In the genomic region with DNA sequence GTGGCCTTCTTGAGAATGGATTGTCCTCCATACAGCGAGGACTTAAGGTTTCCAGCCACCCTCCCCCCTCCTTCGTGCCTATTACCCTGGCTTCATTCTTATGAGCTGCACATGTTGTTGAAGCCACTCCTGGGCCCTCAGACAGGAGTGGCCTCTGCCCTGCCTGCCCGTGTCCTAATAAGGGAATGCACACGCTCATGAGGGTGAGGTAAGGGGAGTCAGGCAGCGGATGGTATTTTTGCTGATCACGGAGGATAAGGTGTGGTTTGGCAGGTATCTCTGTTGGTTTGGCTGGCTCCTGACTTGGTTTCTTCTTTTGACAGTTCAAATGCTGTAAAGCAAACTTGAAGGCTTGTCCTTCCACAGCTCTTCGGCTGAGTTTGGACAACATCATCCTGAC, we compare ENCODE assay signal across 22 mouse cellular contexts. TPM values are rescaled to one million over a fixed set of nuclear protein-coding genes. Genes with fewer than 3 reads are reported as not detected.
A peak's percentile ranks its signal among the peaks of the same experiment; 100 is the strongest.
DNase-seq lines count a peak whose midpoint lies in the region; ATAC-seq and TF ChIP-seq lines count a peak whose summit lies in the region.
"Had no signal": no experiment of that assay in that cellular context is flagged by ENCODE, and none has a peak within 500 bp of the region (broad histone marks: within the 10 kb centered on the region; RNA-seq: fewer than 3 reads in every experiment).

No protein-coding gene starts in this region.

- 0 out of 2 replicates have a peak, but pooled peaks cover 4% of the 10 kb centered on the region for H3K9me3 ChIP-seq in heart, embryonic 13.5 days
- 0 out of 2 replicates have a peak, but pooled peaks cover 3% of the 10 kb centered on the region for H3K9me3 ChIP-seq in heart, postnatal 0 days (replicated peaks; ENCODE audit: control insufficient read depth, low read length)
- H3K9me3 ChIP-seq in midbrain, embryonic 14.5 days (ENCODE audit: control insufficient read depth, low read length) = no peaks in the 10 kb centered on the region
- H3K9me3 ChIP-seq: embryonic facial prominence, embryonic 15.5 days; neural tube, embryonic 12.5 days had no signal

- peaks cover 79% of the 10 kb centered on the region for H3K4me1 ChIP-seq in heart, embryonic 13.5 days
- H3K4me1 ChIP-seq in heart, postnatal 0 days (ENCODE audit: control insufficient read depth, insufficient read depth) = peaks cover 50% of the 10 kb centered on the region
- H3K4me1 ChIP-seq in midbrain, embryonic 14.5 days (ENCODE audit: control insufficient read depth, insufficient read depth, low read length) = no peaks in the 10 kb centered on the region

- peak overlapping the region; percentile 59 for H3K27ac ChIP-seq in heart, embryonic 13.5 days (replicated peaks)
- peak overlapping the region; percentile 54 for H3K27ac ChIP-seq in heart, postnatal 0 days (ENCODE audit: low read depth)
- no peak overlapping the region for H3K27ac ChIP-seq in midbrain, embryonic 14.5 days (replicated peaks; ENCODE audit: low read depth, low read length)
- H3K27ac ChIP-seq: embryonic facial prominence, embryonic 15.5 days; hindbrain, embryonic 14.5 days; left cerebral cortex, adult 2 months; liver, embryonic 14.5 days; neural tube, embryonic 12.5 days had no signal

- WGBS in heart, embryonic 13.5 days = 45% methylated on average over 7 of the region's 7 CpGs
- WGBS in heart, postnatal 0 days = 44% methylated on average over 7 of the region's 7 CpGs
- 86% methylated on average over 7 of the region's 7 CpGs for WGBS in midbrain, embryonic 14.5 days

- TF ChIP-seq EP300 in heart, postnatal 0 days (IDR thresholded peaks at IDR 0.05; ENCODE audit: low read depth) = no peak

- peaks cover 21% of the 10 kb centered on the region for H3K36me3 ChIP-seq in heart, embryonic 13.5 days
- peaks cover 5% of the 10 kb centered on the region; the same call in 1 of the 2 replicates for H3K36me3 ChIP-seq in heart, postnatal 0 days (replicated peaks; ENCODE audit: control insufficient read depth, insufficient read depth, low read length)
- no peaks in the 10 kb centered on the region for H3K36me3 ChIP-seq in midbrain, embryonic 14.5 days (ENCODE audit: control insufficient read depth, insufficient read depth, low read length)
- H3K36me3 ChIP-seq: embryonic facial prominence, embryonic 15.5 days; neural tube, embryonic 12.5 days had no signal

- no peak overlapping the region for H3K4me2 ChIP-seq in heart, embryonic 13.5 days
- no peak overlapping the region for H3K4me2 ChIP-seq in heart, postnatal 0 days (ENCODE audit: low read depth, low read length)
- no peak overlapping the region for H3K4me2 ChIP-seq in midbrain, embryonic 14.5 days (ENCODE audit: low read length)
- H3K4me2 ChIP-seq: embryonic facial prominence, embryonic 15.5 days; hindbrain, embryonic 14.5 days; midbrain, embryonic 11.5 days; neural tube, embryonic 12.5 days had no signal

- TF ChIP-seq CTCF in heart, postnatal 0 days (IDR thresholded peaks at IDR 0.05; ENCODE audit: low read depth) = no peak

- H3K27me3 ChIP-seq in heart, embryonic 13.5 days (replicated peaks) = no peaks in the 10 kb centered on the region
- H3K27me3 ChIP-seq in heart, postnatal 0 days (ENCODE audit: control insufficient read depth, insufficient read depth, low read length) = no peaks in the 10 kb centered on the region
- no peaks in the 10 kb centered on the region for H3K27me3 ChIP-seq in midbrain, embryonic 14.5 days (ENCODE audit: control insufficient read depth, insufficient read depth, low read length)
- H3K27me3 ChIP-seq: embryonic facial prominence, embryonic 15.5 days; neural tube, embryonic 12.5 days had no signal

- intact Hi-C loops in left cerebral cortex, postnatal 4 days (cut with DNase I) = no loop called here

- DNase-seq in heart, adult 8-10 months (ENCODE audit: low spot score) = no peak
- peak; percentile 70 to 76 for DNase-seq in lung, adult 18-20 months
- DNase-seq in lung, postnatal 10 days = no peak
- no peak for DNase-seq in heart, postnatal 0 days (ENCODE audit: low spot score)
- DNase-seq in midbrain, embryonic 14.5 days = no peak
- no peak for DNase-seq in left cerebral cortex, postnatal 4 days
- DNase-seq: adrenal gland, postnatal 25 days; cerebellum, adult 11 months; cerebellum, postnatal 10 days; kidney, postnatal 36 days; layer of hippocampus, adult 9-11 months; thymus, postnatal 14 days had no signal

- no peak overlapping the region for H3K9ac ChIP-seq in heart, embryonic 13.5 days
- no peak overlapping the region for H3K9ac ChIP-seq in heart, postnatal 0 days (replicated peaks; ENCODE audit: low read depth, low read length)
- no peak overlapping the region for H3K9ac ChIP-seq in midbrain, embryonic 14.5 days (replicated peaks; ENCODE audit: low read length)
- H3K9ac ChIP-seq: embryonic facial prominence, embryonic 15.5 days; hindbrain, embryonic 14.5 days; liver, embryonic 14.5 days; neural tube, embryonic 12.5 days had no signal

- H3K4me3 ChIP-seq in heart, embryonic 13.5 days = no peak overlapping the region
- no peak overlapping the region for H3K4me3 ChIP-seq in heart, postnatal 0 days (ENCODE audit: low read depth, low read length)
- H3K4me3 ChIP-seq in midbrain, embryonic 14.5 days (replicated peaks; ENCODE audit: low read depth, low read length) = no peak overlapping the region
- H3K4me3 ChIP-seq: embryonic facial prominence, embryonic 15.5 days; forebrain, embryonic 10.5 days; left cerebral cortex, adult 2 months; neural tube, embryonic 12.5 days had no signal

- no peak; the same call in 1 of the 2 replicates for ATAC-seq in heart, embryonic 13.5 days (ENCODE audit: extremely low read depth, insufficient number of reproducible peaks, low FRiP score, low TSS enrichment)
- ATAC-seq in heart, postnatal 0 days (ENCODE audit: insufficient read depth, low read depth) = peak; percentile 70
- ATAC-seq in midbrain, embryonic 14.5 days (ENCODE audit: low FRiP score, low TSS enrichment) = no peak
- ATAC-seq: CD4-positive, CD25-positive, alpha-beta regulatory T cell, adult 4 months had no signal

RNA-seq across cellular contexts. Expression of gene Agbl3, which starts 57.6 kb away (rescaled TPM):
- polyA plus RNA-seq in heart, embryonic 13.5 days (2015; fragmentation: Nextera tagmentation; extraction: Ambion mirVana) = 5.1 and 6.2 TPM in 2 replicates
- total RNA-seq in heart, adult 8-10 months (2022) = 1 to 10 TPM; 3.6 to 4.8 (median 3.8) TPM
- total RNA-seq in heart, postnatal 0 days (2014; rRNA removed; ENCODE audit: low replicate concordance) = 3.6 and 17.1 TPM in 2 replicates
- polyA plus RNA-seq in heart, postnatal 0 days (2015; fragmentation: Nextera tagmentation; extraction: Ambion mirVana) = 7.9 and 8.0 TPM in 2 replicates
- 14.7 and 16.0 TPM in 2 replicates for polyA plus RNA-seq in midbrain, embryonic 14.5 days (2014; fragmentation: Nextera tagmentation; extraction: Ambion mirVana)
- 10 to 100 TPM; 16.4 to 18.5 TPM for total RNA-seq in left cerebral cortex, postnatal 4 days (2021)
- total RNA-seq: monocyte, adult 5-6 weeks had no signal

Comparison
In these comparisons a context has a peak if more than half of its experiments do, and no peak if none do; other contexts are left out.
1. DNase-seq: peak in lung, adult 18-20 months (2 of 2); none in heart, adult 8-10 months (single experiment), lung, postnatal 10 days (single experiment), heart, postnatal 0 days (single experiment), midbrain, embryonic 14.5 days (single experiment) and left cerebral cortex, postnatal 4 days (single experiment).